ENCODE assay signal across 17 mouse cellular contexts in genomic region chr17:77245031-77245430, GRCm38 (mm10).
DNase-seq lines count a peak whose midpoint lies in the region; ATAC-seq lines count a peak whose summit lies in the region.
"Had no signal": no experiment of that assay in that cellular context is flagged by ENCODE, and none has a peak within 500 bp of the region (broad histone marks: within the 10 kb centered on the region; RNA-seq: fewer than 3 reads in every experiment).

No protein-coding gene starts in this region.

- 0 out of 2 replicates have a peak, but pooled peaks have one; percentile 41 for ATAC-seq in frontal cortex, adult (ENCODE audit: low TSS enrichment)
- peak; percentile 67; the same call in 1 of the 2 replicates for ATAC-seq in limb, embryonic 13.5 days (ENCODE audit: low FRiP score, low read depth)
- ATAC-seq: forebrain, embryonic 15.5 days; intestine, embryonic 15.5 days had no signal

- WGBS in limb, embryonic 13.5 days: 60% methylated on average over 2 of the region's 2 CpGs
- 75% methylated on average over 2 of the region's 2 CpGs for WGBS in limb, embryonic 10.5 days

- no peaks in the 10 kb centered on the region for H3K36me3 ChIP-seq in limb, embryonic 13.5 days
- H3K36me3 ChIP-seq in limb, embryonic 10.5 days: no peaks in the 10 kb centered on the region
- H3K36me3 ChIP-seq: embryonic facial prominence, embryonic 12.5 days; forebrain, embryonic 15.5 days; heart, embryonic 15.5 days; intestine, embryonic 15.5 days had no signal

- no peak overlapping the region for H3K4me3 ChIP-seq in limb, embryonic 13.5 days
- no peak overlapping the region for H3K4me3 ChIP-seq in limb, embryonic 10.5 days
- H3K4me3 ChIP-seq: embryonic facial prominence, embryonic 12.5 days; forebrain, embryonic 15.5 days; gastrocnemius, adult 2 months; heart, embryonic 15.5 days; intestine, embryonic 15.5 days had no signal

- no peak overlapping the region for H3K27ac ChIP-seq in limb, embryonic 13.5 days
- H3K27ac ChIP-seq in limb, embryonic 10.5 days: no peak overlapping the region
- H3K27ac ChIP-seq: embryonic facial prominence, embryonic 12.5 days; forebrain, embryonic 15.5 days; gastrocnemius, adult 2 months; heart, embryonic 15.5 days; intestine, embryonic 15.5 days; macrophage had no signal

- DNase-seq in frontal cortex, postnatal 10 days (ENCODE audit: low spot score in 2 of 2): no peak
- DNase-seq in limb, embryonic 10.5 days (ENCODE audit: low spot score): no peak
- DNase-seq in brain, adult 2 months (ENCODE audit: low read depth, low spot score): peak; percentile 11
- peak; percentile 12 to 15 for DNase-seq in cerebellum, postnatal 36 days
- no peak for DNase-seq in spleen, adult 18-20 months
- DNase-seq: gastrocnemius, adult 2 months; heart, adult 18-20 months; midbrain, embryonic 14.5 days; right cerebral cortex, postnatal 25 days; thymus, adult 18-20 months had no signal

- H3K9me3 ChIP-seq in limb, embryonic 13.5 days: no peaks in the 10 kb centered on the region
- H3K9me3 ChIP-seq in limb, embryonic 10.5 days (replicated peaks): no peaks in the 10 kb centered on the region
- H3K9me3 ChIP-seq: embryonic facial prominence, embryonic 12.5 days; forebrain, embryonic 15.5 days; heart, embryonic 15.5 days; intestine, embryonic 15.5 days had no signal

- no peaks in the 10 kb centered on the region for H3K4me1 ChIP-seq in limb, embryonic 13.5 days
- no peaks in the 10 kb centered on the region for H3K4me1 ChIP-seq in limb, embryonic 10.5 days
- H3K4me1 ChIP-seq: embryonic facial prominence, embryonic 12.5 days; forebrain, embryonic 15.5 days; heart, embryonic 15.5 days; intestine, embryonic 15.5 days had no signal

- no peak overlapping the region for H3K9ac ChIP-seq in limb, embryonic 13.5 days
- H3K9ac ChIP-seq: embryonic facial prominence, embryonic 12.5 days; forebrain, embryonic 15.5 days; heart, embryonic 15.5 days; intestine, embryonic 15.5 days had no signal

- no peak overlapping the region for H3K4me2 ChIP-seq in limb, embryonic 13.5 days (replicated peaks)
- H3K4me2 ChIP-seq: embryonic facial prominence, embryonic 12.5 days; forebrain, embryonic 15.5 days; heart, embryonic 15.5 days; intestine, embryonic 15.5 days had no signal

- H3K27me3 ChIP-seq in limb, embryonic 13.5 days: no peaks in the 10 kb centered on the region
- H3K27me3 ChIP-seq in limb, embryonic 10.5 days (ENCODE audit: low read depth, poor library complexity, severe bottlenecking): no peaks in the 10 kb centered on the region
- H3K27me3 ChIP-seq: embryonic facial prominence, embryonic 12.5 days; forebrain, embryonic 15.5 days; heart, embryonic 15.5 days; intestine, embryonic 15.5 days had no signal

Comparison
In these comparisons a context has a peak if more than half of its experiments do, and no peak if none do; other contexts are left out.
1. DNase-seq: peak in brain, adult 2 months (single experiment) and cerebellum, postnatal 36 days (2 of 2); none in frontal cortex, postnatal 10 days (0 of 2), limb, embryonic 10.5 days (single experiment) and spleen, adult 18-20 months (0 of 2).